Mouse (Mus musculus) R1 (cell line): ENCODE measurements around the gene Pou1f1.
A peak's percentile ranks its signal among the peaks of the same experiment; 100 is the strongest.

Experiments
- DNase-seq: peaks from one replicate; pipeline ENCODE4 v3.0.0-alpha.2; 2018; ENCODE audit warnings: low read depth, low spot score

The Pou1f1 gene

DNA sequence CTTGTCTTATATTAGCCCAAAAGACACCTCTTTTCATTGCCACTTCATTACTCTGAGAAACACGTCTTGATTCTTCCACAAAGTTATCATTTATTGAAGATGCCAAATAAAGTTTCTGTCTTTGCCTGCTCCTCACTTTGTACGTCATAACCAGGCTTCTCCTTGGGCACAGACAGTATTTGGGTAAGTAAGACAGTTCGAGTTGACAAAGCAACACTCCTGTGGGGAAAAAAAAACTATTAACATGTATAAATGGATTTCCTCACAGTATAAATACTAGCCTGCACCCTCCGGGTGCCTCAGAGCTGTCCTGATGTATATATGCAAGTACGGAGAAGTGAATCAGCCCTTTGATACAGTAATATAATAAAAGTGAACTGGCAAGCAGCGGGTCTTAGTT is at the start of gene Pou1f1:
Gene Pou1f1 (plus strand): TSS at position 301 of the 400 bp plus-strand sequence.
- no peak for DNase-seq

DNA sequence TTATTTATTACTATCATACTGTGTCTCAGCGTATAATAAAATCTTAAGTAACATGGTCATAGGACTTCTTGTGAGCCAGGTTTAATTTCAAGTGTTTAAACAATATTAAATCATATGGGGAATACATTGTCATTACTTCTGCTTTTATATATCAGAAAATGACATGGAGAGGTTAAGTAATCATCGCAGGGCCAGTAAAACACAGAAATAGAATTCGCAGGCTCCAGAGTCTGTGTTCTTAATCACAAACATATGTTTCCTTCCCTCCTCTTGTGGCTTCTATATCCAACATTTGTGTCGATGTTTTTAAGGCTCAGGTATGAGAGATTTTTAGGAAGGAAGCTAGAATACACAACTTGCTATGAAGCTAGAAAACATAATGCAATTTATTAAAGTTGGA is 49.7 kb upstream of the Pou1f1 start:
- no peak for DNase-seq

DNA sequence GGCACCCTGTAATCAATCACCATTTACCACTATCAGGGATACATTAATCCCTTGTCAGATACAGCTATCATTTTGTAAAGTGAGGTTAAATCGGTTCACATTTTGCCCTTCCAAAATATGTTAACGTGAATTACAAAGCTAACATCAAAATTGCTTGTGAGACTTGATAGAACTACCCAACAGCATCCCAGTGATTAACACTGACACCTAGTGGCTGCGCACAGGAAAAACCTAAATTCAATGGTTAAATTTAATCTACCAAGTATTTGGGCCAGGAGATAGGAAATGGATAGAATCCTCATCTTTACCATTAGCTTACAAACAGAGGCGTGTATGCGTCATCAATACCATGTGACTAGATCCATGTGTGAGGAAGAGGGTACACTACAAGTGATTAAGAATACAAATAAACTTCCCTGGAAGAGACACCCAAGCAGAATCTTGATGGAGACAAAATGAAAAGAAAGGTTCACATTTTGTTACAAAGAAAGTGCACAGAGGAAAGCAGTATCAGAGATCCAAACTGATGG is 47.8 kb upstream of the Pou1f1 start:
- peak; percentile 23 for DNase-seq

DNA sequence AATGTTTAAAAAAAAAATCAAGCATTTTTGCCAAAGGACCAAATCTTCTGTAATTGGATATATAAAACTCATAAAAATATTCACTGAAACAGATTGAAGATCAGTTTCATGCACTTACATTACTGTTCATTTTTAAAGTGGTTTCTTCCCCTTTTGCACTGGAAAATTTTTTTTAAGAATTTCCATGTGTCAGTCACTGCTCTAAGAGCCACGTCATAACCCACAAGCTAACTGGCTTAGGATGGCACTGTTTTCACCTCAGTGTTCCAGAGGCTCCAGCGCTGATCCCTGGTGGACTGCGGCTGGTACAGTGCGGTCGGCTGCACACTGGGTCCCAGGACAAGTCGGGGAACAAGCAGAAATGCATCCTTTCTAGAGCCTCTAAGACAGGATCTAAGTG is 34.6 kb upstream of the Pou1f1 start:
- DNase-seq, result no peak

DNA sequence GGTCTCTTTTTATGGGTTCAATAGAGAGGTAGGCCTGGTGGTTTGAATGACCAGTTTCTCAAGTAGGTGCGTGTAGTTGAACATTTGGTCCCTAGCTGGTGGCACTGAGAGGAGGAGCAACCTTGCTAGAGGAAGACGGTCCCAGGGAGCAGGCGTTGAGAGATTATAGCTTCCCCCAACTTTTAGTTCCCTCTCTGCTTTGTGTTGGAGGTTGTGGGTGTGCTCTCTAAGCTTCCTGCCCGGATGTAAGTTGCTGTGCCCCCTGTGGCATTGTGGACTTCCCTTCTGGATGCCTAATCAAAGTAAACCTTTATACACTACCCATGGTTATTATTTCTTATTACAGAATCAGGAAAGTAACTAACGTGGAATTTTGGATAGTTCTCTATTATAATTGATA is 24.3 kb upstream of the Pou1f1 start:
- no peak for DNase-seq

DNA sequence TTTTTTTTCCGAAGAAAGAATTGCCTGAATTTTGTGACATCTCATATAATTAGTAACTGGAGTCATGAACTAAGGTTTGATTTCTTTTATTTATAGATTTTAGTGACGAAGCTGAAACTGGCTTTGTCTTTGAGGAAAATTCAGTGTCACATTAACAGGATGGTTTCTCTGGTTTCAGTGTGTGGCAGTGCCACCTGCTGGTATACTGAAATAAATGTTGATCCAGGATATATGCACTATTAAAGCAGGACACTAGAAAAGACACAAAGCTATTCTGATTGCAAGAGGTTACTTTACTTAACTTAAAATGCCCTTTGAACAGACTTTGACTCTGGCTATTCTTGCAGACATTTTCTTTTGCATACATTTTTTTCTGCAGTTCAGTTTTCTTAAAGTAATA is 23.3 kb upstream of the Pou1f1 start:
- DNase-seq, result peak; percentile 25

DNA sequence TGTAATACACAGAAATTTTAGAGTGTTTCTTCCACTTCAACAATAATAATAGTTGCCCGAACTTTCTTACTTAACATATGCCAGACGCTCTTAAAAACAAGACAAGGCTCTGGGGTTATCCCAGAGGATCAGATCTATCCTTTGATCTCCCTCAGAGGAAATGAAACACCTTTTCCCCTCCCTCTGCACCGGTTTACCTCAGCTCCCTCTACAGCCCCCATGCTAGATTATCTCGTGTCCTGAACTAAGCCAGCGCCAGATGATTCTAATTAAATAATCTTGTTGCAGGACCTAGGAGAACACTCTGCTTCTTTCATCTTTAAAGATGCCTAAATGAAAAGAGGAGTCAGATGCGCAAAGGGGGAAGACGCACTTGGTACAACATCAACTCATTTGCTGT is 6.1 kb upstream of the Pou1f1 start:
- no peak for DNase-seq

DNA sequence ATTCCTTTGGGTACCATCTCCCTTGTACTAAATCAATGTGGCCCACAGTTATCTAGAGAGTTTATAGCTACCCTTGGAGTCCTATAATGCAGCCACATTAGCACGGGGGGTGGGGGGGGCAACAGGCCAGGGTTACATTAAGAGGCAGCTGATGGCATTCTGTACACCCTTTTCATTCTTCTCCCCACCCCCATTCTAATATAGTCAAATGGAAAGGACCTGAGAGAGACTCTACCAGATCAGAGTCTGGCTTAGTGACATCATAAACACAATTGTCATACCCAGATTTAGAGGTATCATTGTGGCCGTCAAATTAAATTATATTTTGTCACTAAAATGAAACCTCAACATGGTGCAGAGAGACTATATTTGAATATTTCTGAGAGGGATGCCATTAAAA is 5.7 kb downstream of the Pou1f1 start:
- no peak for DNase-seq

DNA sequence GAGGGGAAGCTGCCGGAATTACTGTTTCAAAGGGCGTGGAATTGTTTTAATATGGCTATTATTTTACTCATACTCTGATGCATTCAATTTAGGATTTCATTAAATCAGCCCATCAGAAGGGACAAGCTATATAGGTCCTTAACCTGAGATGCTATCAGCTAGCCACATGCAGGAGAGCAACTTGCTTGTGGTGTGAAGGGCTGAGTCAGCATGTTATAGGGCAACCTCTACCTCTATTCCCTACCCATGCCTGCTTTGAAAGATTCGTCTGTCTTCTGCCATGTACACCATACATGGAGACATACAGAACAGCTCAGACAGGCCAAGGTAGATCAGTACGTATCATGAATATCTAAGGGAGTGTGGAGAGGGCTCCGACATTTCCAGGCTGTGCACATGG is 6.4 kb downstream of the Pou1f1 start:
- DNase-seq, result no peak

DNA sequence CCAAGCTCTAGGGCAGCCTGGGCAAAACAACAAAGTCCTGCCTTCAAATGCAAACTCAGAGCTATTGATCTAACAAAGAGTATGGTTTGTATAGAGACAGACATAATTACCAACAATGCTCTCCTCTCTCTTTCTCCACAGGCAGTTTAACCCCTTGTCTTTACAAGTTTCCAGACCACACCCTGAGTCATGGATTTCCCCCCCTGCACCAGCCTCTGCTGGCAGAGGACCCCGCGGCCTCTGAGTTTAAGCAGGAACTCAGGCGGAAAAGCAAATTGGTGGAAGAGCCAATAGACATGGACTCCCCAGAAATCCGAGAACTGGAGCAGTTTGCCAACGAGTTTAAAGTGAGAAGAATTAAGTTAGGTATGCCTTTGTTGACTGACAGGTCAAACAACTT is 9.3 kb downstream of the Pou1f1 start:
- peak; percentile 34 for DNase-seq

DNA sequence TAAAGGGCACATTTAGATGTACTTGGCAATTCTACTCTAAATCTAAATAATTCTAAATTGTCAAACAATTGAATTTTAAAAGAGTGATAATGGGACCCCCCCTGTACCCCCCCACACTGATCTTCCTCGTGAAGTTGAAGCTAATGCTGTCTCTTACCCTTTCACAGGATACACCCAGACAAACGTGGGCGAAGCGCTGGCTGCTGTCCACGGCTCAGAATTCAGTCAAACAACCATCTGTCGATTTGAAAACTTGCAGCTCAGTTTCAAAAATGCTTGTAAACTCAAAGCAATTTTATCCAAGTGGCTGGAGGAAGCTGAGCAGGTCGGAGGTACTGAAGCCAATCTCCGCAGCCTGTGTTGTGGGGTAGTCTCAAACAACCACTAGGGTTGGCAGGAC is 11.4 kb downstream of the Pou1f1 start:
- DNase-seq, result no peak

DNA sequence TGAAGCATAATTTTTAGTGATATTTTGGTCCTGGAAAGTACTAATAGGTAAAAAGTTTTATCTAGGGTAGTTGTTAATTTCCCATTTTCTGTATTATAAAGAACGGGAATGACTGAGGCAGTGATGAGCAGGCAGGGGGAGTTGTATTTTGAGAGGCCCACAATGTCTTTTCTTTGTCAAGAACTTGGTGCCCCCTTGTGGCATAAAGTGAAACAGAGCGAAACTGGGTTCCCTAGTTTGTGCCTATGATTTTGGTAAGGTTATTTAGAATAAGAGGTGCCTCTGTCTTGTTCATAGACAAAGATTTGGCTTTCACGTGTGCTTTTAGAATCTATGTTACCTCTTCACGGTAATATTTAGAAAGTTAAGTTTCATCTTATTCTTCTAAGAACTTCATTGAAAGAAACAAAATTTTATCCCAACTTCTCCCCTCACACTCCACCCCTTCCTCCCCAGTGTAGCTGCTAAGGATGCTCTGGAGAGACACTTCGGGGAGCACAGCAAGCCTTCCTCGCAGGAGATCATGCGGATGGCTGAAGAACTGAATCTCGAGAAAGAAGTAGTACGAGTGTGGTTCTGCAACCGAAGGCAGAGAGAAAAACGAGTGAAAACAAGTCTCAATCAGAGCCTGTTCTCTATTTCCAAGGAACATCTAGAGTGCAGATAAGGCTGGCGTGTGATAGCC is 13.1 kb downstream of the Pou1f1 start:
- DNase-seq, result peak; percentile 61

DNA sequence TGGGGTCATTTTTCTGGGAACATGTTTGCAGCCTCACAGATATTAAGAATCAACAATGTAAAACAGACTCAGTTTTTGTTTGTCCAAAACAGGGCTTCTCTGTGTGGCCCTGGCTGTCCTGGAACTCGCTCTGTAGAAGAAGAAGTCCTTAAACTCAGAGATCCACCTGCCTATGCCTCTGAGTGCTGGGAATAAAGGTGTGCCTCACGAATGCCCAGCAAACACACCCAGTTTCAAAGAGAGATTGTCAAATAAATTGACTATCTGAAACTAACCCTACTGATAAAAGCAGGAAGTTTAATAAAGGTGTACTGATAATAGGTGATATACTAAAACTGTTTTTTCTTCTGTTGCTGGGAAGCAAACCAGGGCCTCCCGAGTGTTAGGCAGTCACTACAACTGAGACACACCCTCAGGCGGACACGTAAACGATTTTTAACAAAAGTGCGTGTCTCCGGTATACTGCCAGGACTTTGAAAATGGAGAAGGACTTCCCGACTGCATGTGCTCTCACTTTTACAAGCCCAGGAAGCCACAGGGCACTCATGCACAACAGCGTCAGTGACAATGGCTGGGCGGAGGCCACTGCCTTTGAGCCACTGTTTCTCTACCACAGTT is 23.5 kb downstream of the Pou1f1 start:
- DNase-seq, result no peak

DNA sequence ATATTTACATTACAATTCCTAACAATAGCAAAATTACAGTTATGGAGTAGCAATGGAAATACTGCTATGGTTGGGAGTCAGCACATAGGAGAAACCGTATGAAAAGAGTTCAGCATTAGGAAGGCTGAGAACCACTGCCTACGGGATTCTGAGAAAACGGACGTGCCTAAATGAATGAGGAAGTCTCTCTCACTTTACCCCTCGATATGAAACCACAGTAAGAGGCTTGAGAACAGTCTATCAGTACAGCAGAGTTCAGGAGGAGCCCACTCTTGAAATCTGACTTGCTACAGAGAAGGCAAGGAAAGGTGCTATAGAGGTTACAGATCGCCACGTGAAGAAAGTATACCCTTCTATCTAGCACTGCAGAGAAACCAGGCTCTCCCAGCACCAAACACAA is 28.6 kb downstream of the Pou1f1 start:
- no peak for DNase-seq

DNA sequence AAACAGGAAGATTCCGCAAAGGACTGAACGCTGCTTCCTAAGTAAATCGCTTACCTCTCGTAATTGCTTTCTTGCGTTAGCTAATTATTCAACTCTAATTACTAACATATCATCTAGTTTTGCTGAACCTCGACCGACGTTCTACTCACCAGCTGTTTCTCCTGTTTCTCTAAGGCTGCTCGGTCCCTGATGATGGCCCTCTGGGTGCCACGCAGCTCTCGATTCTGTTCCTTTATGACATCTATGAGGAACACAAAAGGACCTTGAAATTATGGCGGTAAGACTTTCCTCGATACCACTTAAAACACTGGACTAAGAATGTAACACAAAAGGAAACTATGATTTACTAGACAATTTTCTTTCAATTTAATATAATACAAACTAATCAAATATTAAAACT is 30.5 kb downstream of the Pou1f1 start:
- DNase-seq, result no peak

DNA sequence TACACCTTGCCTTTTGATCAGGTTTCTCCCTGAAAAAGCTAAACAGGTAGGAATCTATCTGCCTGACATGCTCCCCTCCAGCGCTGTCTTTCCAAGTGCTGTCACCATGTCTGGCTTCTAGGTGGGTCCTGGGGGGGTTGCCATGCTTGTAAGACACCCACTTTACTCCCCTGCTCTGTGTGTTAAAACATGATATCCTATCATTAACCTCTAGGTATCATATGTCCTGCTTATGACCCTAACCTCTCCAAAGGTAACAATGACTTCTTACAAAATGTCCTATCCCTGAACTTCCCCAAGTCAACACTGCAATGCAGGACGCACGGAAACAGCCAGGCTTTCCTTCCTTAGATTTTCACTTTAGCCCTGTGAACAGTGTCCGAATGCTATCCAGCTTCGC is 34.0 kb downstream of the Pou1f1 start:
- no peak for DNase-seq

DNA sequence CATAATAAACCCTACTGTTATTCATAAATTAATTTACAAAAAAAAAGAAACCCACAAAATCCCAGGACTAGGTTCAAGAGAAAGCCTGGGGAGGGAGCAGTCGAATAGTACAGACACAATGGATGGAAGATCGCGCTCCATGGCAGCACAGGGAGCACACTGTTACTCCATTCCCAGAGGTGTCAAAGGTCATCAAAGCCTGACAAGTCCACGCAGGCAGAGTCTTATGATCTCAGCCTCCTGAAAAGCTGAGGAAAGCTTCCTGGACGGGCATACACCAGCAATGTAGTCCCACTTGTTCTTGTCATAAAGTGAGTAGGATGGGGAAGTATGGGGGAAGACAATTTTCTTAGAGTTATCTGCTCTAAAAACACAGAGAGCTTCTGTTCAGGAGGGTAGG is 37.1 kb downstream of the Pou1f1 start:
- no peak for DNase-seq

DNA sequence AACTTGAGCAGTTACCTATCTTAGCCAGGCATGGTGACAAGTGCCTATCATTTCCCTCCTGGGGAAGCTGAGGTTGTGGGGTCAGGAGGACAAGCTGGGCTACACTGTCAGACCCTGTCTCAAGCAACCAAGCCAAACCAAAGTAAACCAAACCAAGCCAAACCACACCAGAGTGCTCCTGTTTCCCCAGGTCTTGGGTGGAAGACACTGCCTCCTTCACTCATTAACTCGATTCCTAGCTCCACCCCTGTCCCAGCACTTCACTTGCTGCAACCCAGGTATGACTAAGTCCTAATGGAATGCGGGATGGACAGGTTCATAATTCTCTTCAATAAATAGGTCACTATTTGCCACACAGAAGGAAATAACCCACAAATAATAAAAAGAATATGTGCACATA is 39.3 kb downstream of the Pou1f1 start:
- DNase-seq, result peak; percentile 8

DNA sequence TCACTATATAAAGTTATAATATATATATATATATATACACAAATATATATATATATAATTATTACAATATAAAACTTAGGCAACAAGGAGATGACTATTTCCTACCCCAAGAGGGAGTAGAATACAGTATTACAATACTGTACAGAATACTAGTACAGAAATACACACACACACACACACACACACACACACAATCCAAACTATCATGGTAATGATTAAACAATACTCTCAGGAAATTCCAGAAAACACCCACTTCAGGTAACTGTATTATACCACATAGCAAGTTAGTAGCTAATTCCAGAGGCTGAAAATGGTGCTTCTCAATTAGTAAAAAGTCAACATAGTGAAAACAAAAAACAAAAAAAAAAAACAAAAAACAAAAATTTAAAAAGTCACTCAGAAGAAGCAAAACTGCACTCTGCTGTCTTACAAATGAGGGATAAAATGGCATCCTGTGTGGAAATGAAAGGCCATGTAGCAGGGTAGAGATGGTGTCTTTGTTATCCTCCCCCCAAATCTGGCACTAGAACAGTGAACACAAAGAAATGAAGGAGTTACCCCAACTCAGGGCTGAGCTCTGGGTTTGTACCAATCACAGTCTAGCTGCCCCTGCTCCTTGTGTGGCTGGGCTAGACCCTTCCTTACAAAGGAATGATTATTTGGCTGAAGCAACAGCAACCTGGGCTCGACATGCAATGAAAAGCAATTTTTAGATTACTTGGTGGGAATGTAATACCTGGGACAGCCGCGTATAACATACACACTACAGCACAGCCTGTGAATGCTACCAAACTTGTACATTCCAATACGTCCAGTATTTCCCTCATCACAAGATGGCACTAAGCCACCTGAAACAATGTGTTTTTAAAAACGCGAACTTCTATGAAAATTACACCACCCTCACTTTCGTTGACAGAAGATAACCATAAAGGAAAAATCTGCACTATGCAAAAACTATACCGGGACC is 41.0 kb downstream of the Pou1f1 start:
- peak; percentile 15 for DNase-seq

DNA sequence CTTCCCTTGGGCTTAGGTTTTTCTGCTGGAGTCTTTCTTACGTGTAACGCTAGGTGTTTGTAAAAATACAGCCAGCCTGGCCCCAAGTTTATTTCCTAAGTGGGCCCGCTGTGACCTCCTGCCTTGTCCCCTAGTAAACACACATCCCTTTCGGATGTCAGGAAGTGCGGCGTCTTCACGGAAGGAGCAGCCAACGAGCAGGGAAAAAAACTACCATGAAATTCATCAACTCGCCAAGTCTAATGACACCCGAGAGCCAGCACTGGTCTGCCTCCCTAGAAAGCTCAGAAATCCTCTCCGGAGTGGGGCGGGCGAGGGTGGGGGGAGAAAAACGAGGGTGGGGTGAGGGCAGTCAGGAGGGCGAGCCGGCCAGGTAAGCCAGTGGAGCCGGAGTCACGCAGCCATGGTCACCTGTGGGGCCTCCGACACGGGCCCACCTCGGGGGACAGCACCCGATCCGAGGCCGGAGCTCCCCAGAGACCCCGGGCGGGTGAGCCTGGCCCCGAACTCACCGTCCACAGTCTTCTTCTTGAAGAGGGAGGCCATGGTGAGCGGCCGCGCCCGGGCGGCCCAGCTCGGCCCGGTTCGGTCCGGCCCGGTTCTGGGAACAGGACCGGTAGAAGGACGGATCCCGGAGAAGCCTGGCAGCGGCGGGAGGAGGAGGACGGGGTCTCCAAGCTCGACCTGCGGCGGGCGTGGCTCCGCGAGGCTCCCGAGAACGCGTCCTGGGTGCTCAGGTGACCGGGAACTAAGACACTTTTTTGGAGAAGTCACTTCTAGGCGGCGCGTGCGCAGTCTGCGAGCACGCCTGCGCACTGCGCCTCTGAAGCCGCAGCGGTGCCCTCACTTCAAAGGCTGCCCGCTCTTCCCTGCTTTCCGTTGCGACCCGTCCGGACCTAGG is 41.9 kb downstream of the Pou1f1 start, which contains the start of gene Chmp2b:
Gene Chmp2b (minus strand): TSS at position 764 of the 901 bp plus-strand sequence.
- peak; percentile 89 for DNase-seq

DNA sequence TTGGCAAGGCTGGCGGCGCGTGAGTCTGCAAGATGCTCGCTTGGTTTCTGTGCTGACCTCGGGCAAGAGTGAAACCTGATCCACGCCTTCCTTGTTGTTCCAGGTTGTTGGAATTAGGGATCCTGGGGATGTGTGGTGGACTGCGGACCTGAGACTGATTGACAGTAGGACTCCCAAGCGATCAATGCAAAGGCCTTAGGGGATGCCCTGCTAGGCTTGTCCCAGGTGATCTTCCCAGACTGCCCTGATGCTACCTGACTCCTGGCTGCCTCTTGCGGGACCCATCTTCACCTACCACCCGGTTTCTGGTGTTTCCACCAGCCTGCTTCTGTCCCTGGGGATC is 42.5 kb downstream of the Pou1f1 start:
- DNase-seq, result no peak
